Mouse (Mus musculus): Measurements from ENCODE around the gene D930007J09Rik. TPM values are rescaled to one million over a fixed set of nuclear protein-coding genes. Genes with fewer than 3 reads are reported as not detected.

The D930007J09Rik gene
- polyA plus RNA-seq, 1 experiment from 2014 or later = not detected

GRCm38 (mm10) chr13:32799131-32799530 is 3.5 kb downstream of the D930007J09Rik start:
- Histone ChIP-seq H3K27ac (ENCODE audit: low read length) (no peak overlapping the region), H3K9ac (ENCODE audit: low read length) (no peak overlapping the region), H3K4me2 (ENCODE audit: low read depth, low read length) (no peak overlapping the region), H3K27me3 (ENCODE audit: control insufficient read depth, insufficient read depth, low read depth, low read length) (no peaks in the 10 kb centered on the region), H3K9me3 (ENCODE audit: control insufficient read depth, low read length) (no peaks in the 10 kb centered on the region), H3K4me3 (ENCODE audit: low read length) (no peak overlapping the region), H3K36me3 (ENCODE audit: control insufficient read depth, insufficient read depth, low read length) (no peaks in the 10 kb centered on the region), H3K4me1 (replicated peaks; ENCODE audit: control insufficient read depth, insufficient read depth, low read length) (peaks cover 20% of the 10 kb centered on the region)
- 55% methylated on average over 2 of the region's 2 CpGs for WGBS
- no peak for ATAC-seq (ENCODE audit: low read depth)

DNA sequence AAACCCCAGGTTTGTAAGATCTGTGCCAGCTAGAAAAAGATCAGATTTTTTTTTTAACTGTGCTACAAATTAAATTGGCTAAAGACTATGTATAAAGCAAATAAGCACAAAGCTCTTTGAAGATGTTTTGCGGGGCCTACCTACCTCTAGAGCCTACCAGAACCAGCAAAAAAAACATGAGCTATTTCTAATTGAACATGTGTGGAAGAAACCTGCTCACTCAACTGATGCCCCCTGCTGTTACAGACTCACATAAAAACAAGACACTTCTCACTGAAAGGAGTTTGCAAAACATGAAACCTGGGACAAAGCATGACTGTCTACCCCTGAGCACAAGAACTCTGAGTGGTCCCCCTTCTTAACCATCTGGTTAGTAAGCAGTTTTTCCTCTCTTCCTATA is 5.6 kb downstream of the D930007J09Rik start:
- Histone ChIP-seq H3K36me3 (ENCODE audit: control insufficient read depth, insufficient read depth, low read length) (no peaks in the 10 kb centered on the region), H3K27ac (ENCODE audit: low read length) (no peak overlapping the region), H3K4me1 (replicated peaks; ENCODE audit: control insufficient read depth, insufficient read depth, low read length) (peaks cover 8% of the 10 kb centered on the region), H3K27me3 (ENCODE audit: control insufficient read depth, insufficient read depth, low read depth, low read length) (no peaks in the 10 kb centered on the region), H3K4me2 (ENCODE audit: low read depth, low read length) (no peak overlapping the region), H3K4me3 (ENCODE audit: low read length) (no peak overlapping the region), H3K9ac (ENCODE audit: low read length) (no peak overlapping the region), H3K9me3 (ENCODE audit: control insufficient read depth, low read length) (no peaks in the 10 kb centered on the region)
- ATAC-seq (ENCODE audit: low read depth) = no peak
- WGBS = 93% methylated on average over 1 of the region's 1 CpGs

- H3K36me3 ChIP-seq (ENCODE audit: control insufficient read depth, insufficient read depth, low read length) = no peaks in the 10 kb centered on the region
- no peak overlapping the region for H3K27ac ChIP-seq (ENCODE audit: low read length)
- ATAC-seq (ENCODE audit: low read depth) = no peak
- no peak overlapping the region for H3K9ac ChIP-seq (ENCODE audit: low read length)
- H3K4me3 ChIP-seq (ENCODE audit: low read length) = no peak overlapping the region
- no peaks in the 10 kb centered on the region for H3K4me1 ChIP-seq (replicated peaks; ENCODE audit: control insufficient read depth, insufficient read depth, low read length)
- no peaks in the 10 kb centered on the region for H3K9me3 ChIP-seq (ENCODE audit: control insufficient read depth, low read length)
- H3K4me2 ChIP-seq (ENCODE audit: low read depth, low read length) = no peak overlapping the region
- H3K27me3 ChIP-seq (ENCODE audit: control insufficient read depth, insufficient read depth, low read depth, low read length) = no peaks in the 10 kb centered on the region
- WGBS = 83% methylated on average over 5 of the region's 5 CpGs
Measured at GRCm38 (mm10) chr13:32795166-32795565, 7.5 kb downstream of the D930007J09Rik start.

- H3K27ac ChIP-seq (ENCODE audit: low read length) = no peak overlapping the region
- no peaks in the 10 kb centered on the region for H3K9me3 ChIP-seq (ENCODE audit: control insufficient read depth, low read length)
- H3K4me1 ChIP-seq (replicated peaks; ENCODE audit: control insufficient read depth, insufficient read depth, low read length) = no peaks in the 10 kb centered on the region
- H3K4me2 ChIP-seq (ENCODE audit: low read depth, low read length) = no peak overlapping the region
- WGBS = 54% methylated on average over 2 of the region's 2 CpGs
- no peaks in the 10 kb centered on the region for H3K27me3 ChIP-seq (ENCODE audit: control insufficient read depth, insufficient read depth, low read depth, low read length)
- no peak overlapping the region for H3K9ac ChIP-seq (ENCODE audit: low read length)
- H3K36me3 ChIP-seq (ENCODE audit: control insufficient read depth, insufficient read depth, low read length) = no peaks in the 10 kb centered on the region
- no peak for ATAC-seq (ENCODE audit: low read depth)
- H3K4me3 ChIP-seq (ENCODE audit: low read length) = no peak overlapping the region
Measured at GRCm38 (mm10) chr13:32794619-32795018, 8.0 kb downstream of the D930007J09Rik start.

DNA sequence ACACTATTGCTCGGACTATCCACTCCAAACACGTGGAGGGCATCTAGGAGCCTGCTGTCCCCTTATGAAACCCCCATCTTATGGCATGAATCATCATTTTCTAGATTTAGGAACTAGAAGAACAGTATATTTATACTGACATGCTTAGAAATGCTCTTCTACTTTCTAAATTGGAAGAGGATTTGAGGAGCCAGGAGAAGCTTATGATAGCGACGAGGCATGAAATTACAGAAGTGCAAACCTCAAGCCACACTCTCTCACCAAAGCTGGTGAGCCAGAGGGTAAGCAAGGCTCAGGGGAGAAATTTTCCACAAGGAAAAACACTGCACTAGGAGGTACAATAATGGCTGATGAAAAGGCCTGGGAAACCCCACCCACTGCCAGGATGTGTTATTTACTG is 12.9 kb downstream of the D930007J09Rik start:
- no peak overlapping the region for H3K9ac ChIP-seq (ENCODE audit: low read length)
- no peaks in the 10 kb centered on the region for H3K27me3 ChIP-seq (ENCODE audit: control insufficient read depth, insufficient read depth, low read depth, low read length)
- H3K27ac ChIP-seq (ENCODE audit: low read length) = no peak overlapping the region
- no peak for ATAC-seq (ENCODE audit: low read depth)
- no peaks in the 10 kb centered on the region for H3K4me1 ChIP-seq (replicated peaks; ENCODE audit: control insufficient read depth, insufficient read depth, low read length)
- WGBS = 77% methylated on average over 4 of the region's 4 CpGs
- H3K4me3 ChIP-seq (ENCODE audit: low read length) = no peak overlapping the region
- no peak overlapping the region for H3K4me2 ChIP-seq (ENCODE audit: low read depth, low read length)
- no peaks in the 10 kb centered on the region for H3K9me3 ChIP-seq (ENCODE audit: control insufficient read depth, low read length)
- H3K36me3 ChIP-seq (ENCODE audit: control insufficient read depth, insufficient read depth, low read length) = no peaks in the 10 kb centered on the region

GRCm38 (mm10) chr13:32787584-32787983 is 15.1 kb downstream of the D930007J09Rik start:
- Histone ChIP-seq H3K4me3 (ENCODE audit: low read length) (no peak overlapping the region), H3K27ac (ENCODE audit: low read length) (no peak overlapping the region), H3K27me3 (ENCODE audit: control insufficient read depth, insufficient read depth, low read depth, low read length) (no peaks in the 10 kb centered on the region), H3K4me2 (ENCODE audit: low read depth, low read length) (no peak overlapping the region), H3K4me1 (replicated peaks; ENCODE audit: control insufficient read depth, insufficient read depth, low read length) (no peaks in the 10 kb centered on the region), H3K9ac (ENCODE audit: low read length) (no peak overlapping the region), H3K9me3 (ENCODE audit: control insufficient read depth, low read length) (no peaks in the 10 kb centered on the region), H3K36me3 (ENCODE audit: control insufficient read depth, insufficient read depth, low read length) (no peaks in the 10 kb centered on the region)
- WGBS = 39% methylated on average over 2 of the region's 2 CpGs
- ATAC-seq (ENCODE audit: low read depth) = no peak

GRCm38 (mm10) chr13:32783816-32784215 is 18.8 kb downstream of the D930007J09Rik start, which contains the start of gene Mylk4:
TSS of gene Mylk4 (minus strand) at chr13:32783954.
- Histone ChIP-seq H3K9me3 (ENCODE audit: control insufficient read depth, low read length) (no peaks in the 10 kb centered on the region), H3K36me3 (ENCODE audit: control insufficient read depth, insufficient read depth, low read length) (no peaks in the 10 kb centered on the region), H3K9ac (ENCODE audit: low read length) (no peak within 1 kb of the TSS), H3K4me1 (replicated peaks; ENCODE audit: control insufficient read depth, insufficient read depth, low read length) (no peaks in the 10 kb centered on the region), H3K4me2 (ENCODE audit: low read depth, low read length) (no peak within 1 kb of the TSS), H3K27ac (ENCODE audit: low read length) (no peak within 1 kb of the TSS), H3K27me3 (ENCODE audit: control insufficient read depth, insufficient read depth, low read depth, low read length) (no peaks in the 10 kb centered on the region), H3K4me3 (ENCODE audit: low read length) (no peak within 1 kb of the TSS)
- 69% methylated on average over 8 of the region's 8 CpGs for WGBS
- no peak for ATAC-seq (ENCODE audit: low read depth)

DNA sequence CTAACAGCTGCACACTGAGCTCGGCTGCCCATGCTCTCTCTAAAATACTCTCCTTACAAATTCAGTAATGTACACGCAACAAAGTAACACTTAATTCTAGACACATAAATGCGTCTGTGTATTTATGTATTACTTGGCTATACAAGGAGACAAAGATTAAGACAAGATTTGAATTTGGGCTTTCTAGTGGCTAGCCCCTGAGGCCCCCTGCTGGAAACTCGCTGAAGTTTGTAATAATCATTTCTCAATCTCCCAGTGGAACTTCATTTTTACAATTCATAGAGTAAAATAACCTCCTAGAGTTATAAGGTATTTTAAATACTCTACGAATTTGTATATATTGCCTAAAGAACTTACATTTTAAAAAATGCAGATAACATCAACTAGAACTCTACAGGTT is 19.6 kb downstream of the D930007J09Rik start:
- 42% methylated on average over 5 of the region's 5 CpGs for WGBS
- no peak for ATAC-seq (ENCODE audit: low read depth)

GRCm38 (mm10) chr13:32778861-32779260 is 23.8 kb downstream of the D930007J09Rik start:
- ATAC-seq (ENCODE audit: low read depth) = no peak
- no peaks in the 10 kb centered on the region for H3K4me1 ChIP-seq (replicated peaks; ENCODE audit: control insufficient read depth, insufficient read depth, low read length)
- H3K9ac ChIP-seq (ENCODE audit: low read length) = no peak overlapping the region
- no peak overlapping the region for H3K4me2 ChIP-seq (ENCODE audit: low read depth, low read length)
- no peak overlapping the region for H3K27ac ChIP-seq (ENCODE audit: low read length)
- H3K9me3 ChIP-seq (ENCODE audit: control insufficient read depth, low read length) = no peaks in the 10 kb centered on the region
- no peak overlapping the region for H3K4me3 ChIP-seq (ENCODE audit: low read length)
- H3K27me3 ChIP-seq (ENCODE audit: control insufficient read depth, insufficient read depth, low read depth, low read length) = no peaks in the 10 kb centered on the region
- 68% methylated on average over 3 of the region's 3 CpGs for WGBS
- H3K36me3 ChIP-seq (ENCODE audit: control insufficient read depth, insufficient read depth, low read length) = no peaks in the 10 kb centered on the region

More for the DNA sequence above, 19.6 kb downstream of the D930007J09Rik start:
- no peaks in the 10 kb centered on the region for H3K9me3 ChIP-seq (ENCODE audit: control insufficient read depth, low read length)
- no peaks in the 10 kb centered on the region for H3K4me1 ChIP-seq (replicated peaks; ENCODE audit: control insufficient read depth, insufficient read depth, low read length)
- no peaks in the 10 kb centered on the region for H3K36me3 ChIP-seq (ENCODE audit: control insufficient read depth, insufficient read depth, low read length)
- no peak overlapping the region for H3K27ac ChIP-seq (ENCODE audit: low read length)
- H3K4me2 ChIP-seq (ENCODE audit: low read depth, low read length) = no peak overlapping the region
- H3K27me3 ChIP-seq (ENCODE audit: control insufficient read depth, insufficient read depth, low read depth, low read length) = no peaks in the 10 kb centered on the region
- H3K4me3 ChIP-seq (ENCODE audit: low read length) = no peak overlapping the region
- no peak overlapping the region for H3K9ac ChIP-seq (ENCODE audit: low read length)

DNA sequence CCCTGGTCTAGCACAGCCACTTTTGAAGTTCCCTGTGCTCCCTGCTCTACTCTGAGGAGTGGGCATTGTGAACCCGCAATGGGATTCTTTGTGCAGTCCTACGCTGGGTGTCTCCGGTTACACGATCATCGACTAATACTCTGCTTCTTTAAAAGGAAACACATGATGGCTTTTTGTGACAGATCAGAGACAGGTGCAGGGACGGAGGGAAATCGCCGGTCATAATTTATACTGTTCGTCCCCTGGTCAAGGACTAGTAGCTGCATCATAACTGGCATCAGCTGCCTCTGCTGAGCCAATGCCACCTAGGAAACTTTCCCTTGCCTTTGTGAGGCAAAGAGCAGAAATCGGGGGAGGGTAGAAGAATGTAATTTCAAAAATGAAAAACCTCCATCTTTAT is 26.3 kb downstream of the D930007J09Rik start:
- Histone ChIP-seq H3K36me3 (ENCODE audit: control insufficient read depth, insufficient read depth, low read length) (no peaks in the 10 kb centered on the region), H3K27me3 (ENCODE audit: control insufficient read depth, insufficient read depth, low read depth, low read length) (no peaks in the 10 kb centered on the region), H3K4me3 (ENCODE audit: low read length) (no peak overlapping the region), H3K4me2 (ENCODE audit: low read depth, low read length) (no peak overlapping the region), H3K27ac (ENCODE audit: low read length) (no peak overlapping the region), H3K4me1 (replicated peaks; ENCODE audit: control insufficient read depth, insufficient read depth, low read length) (no peaks in the 10 kb centered on the region), H3K9me3 (ENCODE audit: control insufficient read depth, low read length) (no peaks in the 10 kb centered on the region), H3K9ac (ENCODE audit: low read length) (no peak overlapping the region)
- no peak for ATAC-seq (ENCODE audit: low read depth)
- 85% methylated on average over 10 of the region's 10 CpGs for WGBS

Data from lung, embryonic 16.5 days (tissue).